Mouse (Mus musculus): ENCODE results near the gene Snap47. TPM values are rescaled to one million over a fixed set of nuclear protein-coding genes. Genes with fewer than 3 reads are reported as not detected.

The Snap47 gene
- polyA plus RNA-seq (2014; fragmentation: Nextera tagmentation; extraction: Ambion mirVana) = 124 and 142 TPM in 2 replicates

DNA sequence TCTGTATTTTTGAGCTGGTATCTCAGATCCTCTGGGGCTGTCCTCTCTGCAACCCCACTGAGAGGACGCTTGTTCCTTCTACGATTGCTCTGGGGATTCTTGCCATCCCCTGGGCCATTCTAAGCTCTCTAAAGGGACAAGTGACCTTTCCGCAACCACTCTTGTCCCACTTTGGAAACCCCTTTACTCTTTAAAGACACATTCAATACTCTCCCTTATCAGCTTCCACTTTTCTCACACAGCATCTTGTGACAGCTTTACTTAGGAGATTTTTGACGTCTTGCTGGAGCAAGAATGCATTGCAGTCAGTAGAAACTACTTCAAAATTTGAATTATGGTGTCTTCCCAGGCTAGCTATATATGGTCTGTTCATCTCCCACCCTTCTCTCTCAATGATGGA, at the start of gene Snap47:
Gene Snap47, minus strand, starts transcription at position 101 of the 400 bp plus-strand sequence.
- no peaks in the 10 kb centered on the region for H3K9me3 ChIP-seq (ENCODE audit: control insufficient read depth, low read length)
- H3K4me1 ChIP-seq (ENCODE audit: control insufficient read depth, insufficient read depth, low read length) = peaks cover 17% of the 10 kb centered on the region
- peak within 1 kb of the TSS; percentile 66 for H3K4me3 ChIP-seq (ENCODE audit: low read depth, low read length)
- ATAC-seq (ENCODE audit: low read depth) = no peak
- H3K36me3 ChIP-seq (ENCODE audit: control insufficient read depth, insufficient read depth, low read length) = peaks cover 37% of the 10 kb centered on the region
- no peak for DNase-seq (ENCODE audit: low spot score)
- H3K4me2 ChIP-seq (ENCODE audit: low read depth, low read length) = peak within 1 kb of the TSS; percentile 79
- peak within 1 kb of the TSS; percentile 75 for H3K9ac ChIP-seq (ENCODE audit: low read depth, low read length)
- WGBS = 79% methylated on average over 4 of the region's 4 CpGs
- peak within 1 kb of the TSS; percentile 67 for H3K27ac ChIP-seq (replicated peaks; ENCODE audit: low read depth, low read length)
- no peaks in the 10 kb centered on the region for H3K27me3 ChIP-seq (replicated peaks; ENCODE audit: control insufficient read depth, insufficient read depth, low read length)

DNA sequence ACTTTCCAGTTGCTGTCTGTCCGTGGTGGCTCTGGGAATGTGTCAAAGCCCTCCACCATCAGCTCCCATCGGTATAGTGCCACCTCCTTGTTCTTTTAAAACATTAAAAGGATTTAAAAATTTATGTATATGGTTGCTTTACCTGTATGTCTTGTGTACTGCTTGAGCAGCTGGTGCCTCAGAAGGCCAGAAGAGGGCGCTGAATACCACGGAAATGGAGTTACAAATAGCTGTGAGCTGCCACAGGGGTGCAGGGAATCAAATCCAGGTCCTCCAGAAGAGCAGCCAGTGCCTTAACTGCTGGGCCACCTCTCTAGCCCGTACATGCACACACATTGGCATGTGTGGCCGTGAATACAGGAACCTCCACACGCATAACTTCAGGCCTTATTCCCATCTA, 46.8 kb upstream of the Snap47 start:
- no peaks in the 10 kb centered on the region for H3K9me3 ChIP-seq (ENCODE audit: control insufficient read depth, low read length)
- peaks cover 100% of the 10 kb centered on the region for H3K36me3 ChIP-seq (ENCODE audit: control insufficient read depth, insufficient read depth, low read length)
- H3K27ac ChIP-seq (replicated peaks; ENCODE audit: low read depth, low read length) = no peak overlapping the region
- H3K4me2 ChIP-seq (ENCODE audit: low read depth, low read length) = no peak overlapping the region
- no peak for DNase-seq (ENCODE audit: low spot score)
- H3K4me1 ChIP-seq (ENCODE audit: control insufficient read depth, insufficient read depth, low read length) = no peaks in the 10 kb centered on the region
- 94% methylated on average over 7 of the region's 7 CpGs for WGBS
- H3K27me3 ChIP-seq (replicated peaks; ENCODE audit: control insufficient read depth, insufficient read depth, low read length) = no peaks in the 10 kb centered on the region
- no peak overlapping the region for H3K9ac ChIP-seq (ENCODE audit: low read depth, low read length)
- ATAC-seq (ENCODE audit: low read depth) = no peak
- H3K4me3 ChIP-seq (ENCODE audit: low read depth, low read length) = no peak overlapping the region

DNA sequence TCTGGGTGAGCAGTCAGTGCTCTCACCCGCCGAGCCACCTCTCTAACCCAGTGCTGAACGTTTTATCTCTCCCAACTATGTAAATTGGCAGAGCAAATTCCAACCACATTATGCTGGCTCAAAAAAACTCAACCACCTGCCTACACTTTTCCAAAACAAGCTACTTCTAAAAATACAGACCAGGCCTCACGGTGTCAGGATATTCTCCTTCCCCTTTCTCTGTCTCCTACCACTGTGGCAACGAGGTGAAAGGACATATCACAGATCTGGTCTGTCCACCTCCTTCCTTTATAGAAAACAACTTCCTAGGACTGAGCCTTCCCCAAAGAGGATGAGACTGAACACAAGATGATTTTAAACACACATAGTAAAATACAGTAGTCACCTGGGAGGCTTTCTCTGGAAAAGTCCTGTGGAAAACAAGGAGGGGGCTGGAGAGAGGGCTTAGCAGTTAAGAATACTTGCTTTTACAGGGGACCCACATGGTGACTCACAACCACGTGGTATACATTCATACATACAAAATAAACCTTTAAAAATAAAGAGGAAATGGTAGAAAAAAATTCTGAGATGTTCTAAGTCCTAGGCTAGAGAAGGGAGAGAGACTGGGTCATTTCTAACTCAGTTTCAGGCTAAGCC, 45.8 kb upstream of the Snap47 start:
- no peak for ATAC-seq (ENCODE audit: low read depth)
- Histone ChIP-seq H3K4me2 (ENCODE audit: low read depth, low read length) (no peak overlapping the region), H3K9me3 (ENCODE audit: control insufficient read depth, low read length) (no peaks in the 10 kb centered on the region), H3K4me1 (ENCODE audit: control insufficient read depth, insufficient read depth, low read length) (no peaks in the 10 kb centered on the region), H3K9ac (ENCODE audit: low read depth, low read length) (0 out of 2 replicates have a peak overlapping the region, but pooled peaks have one; percentile 1), H3K36me3 (ENCODE audit: control insufficient read depth, insufficient read depth, low read length) (peaks cover 100% of the 10 kb centered on the region), H3K27me3 (replicated peaks; ENCODE audit: control insufficient read depth, insufficient read depth, low read length) (no peaks in the 10 kb centered on the region), H3K4me3 (ENCODE audit: low read depth, low read length) (no peak overlapping the region), H3K27ac (replicated peaks; ENCODE audit: low read depth, low read length) (no peak overlapping the region)
- no peak for DNase-seq (ENCODE audit: low spot score)
- WGBS = 81% methylated on average over 6 of the region's 6 CpGs

DNA sequence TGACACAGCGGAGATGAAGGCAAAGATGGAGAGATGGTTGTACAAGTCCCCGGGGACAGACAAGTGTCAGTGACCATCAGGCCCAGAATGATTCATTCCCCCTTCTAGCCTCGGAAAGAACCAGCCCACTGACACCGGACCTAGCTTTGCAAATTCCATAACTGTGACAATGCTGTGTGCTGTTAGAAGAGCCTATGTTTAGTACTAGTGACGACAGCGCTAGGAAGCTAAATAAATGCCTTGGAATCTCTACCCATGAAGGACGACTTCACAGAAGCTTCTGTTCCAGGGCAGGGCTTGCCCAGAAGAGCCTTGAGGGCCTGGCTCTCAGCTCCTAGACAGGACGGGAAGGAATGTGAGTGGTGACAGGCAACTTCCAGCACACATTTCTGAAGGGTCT, 35.2 kb upstream of the Snap47 start:
- Histone ChIP-seq H3K27me3 (replicated peaks; ENCODE audit: control insufficient read depth, insufficient read depth, low read length) (no peaks in the 10 kb centered on the region), H3K9ac (ENCODE audit: low read depth, low read length) (no peak overlapping the region), H3K36me3 (ENCODE audit: control insufficient read depth, insufficient read depth, low read length) (peaks cover 59% of the 10 kb centered on the region), H3K9me3 (ENCODE audit: control insufficient read depth, low read length) (no peaks in the 10 kb centered on the region), H3K4me2 (ENCODE audit: low read depth, low read length) (no peak overlapping the region), H3K27ac (replicated peaks; ENCODE audit: low read depth, low read length) (no peak overlapping the region), H3K4me1 (ENCODE audit: control insufficient read depth, insufficient read depth, low read length) (no peaks in the 10 kb centered on the region), H3K4me3 (ENCODE audit: low read depth, low read length) (no peak overlapping the region)
- ATAC-seq (ENCODE audit: low read depth) (no peak), DNase-seq (ENCODE audit: low spot score) (no peak)
- WGBS = 79% methylated on average over 8 of the region's 8 CpGs

DNA sequence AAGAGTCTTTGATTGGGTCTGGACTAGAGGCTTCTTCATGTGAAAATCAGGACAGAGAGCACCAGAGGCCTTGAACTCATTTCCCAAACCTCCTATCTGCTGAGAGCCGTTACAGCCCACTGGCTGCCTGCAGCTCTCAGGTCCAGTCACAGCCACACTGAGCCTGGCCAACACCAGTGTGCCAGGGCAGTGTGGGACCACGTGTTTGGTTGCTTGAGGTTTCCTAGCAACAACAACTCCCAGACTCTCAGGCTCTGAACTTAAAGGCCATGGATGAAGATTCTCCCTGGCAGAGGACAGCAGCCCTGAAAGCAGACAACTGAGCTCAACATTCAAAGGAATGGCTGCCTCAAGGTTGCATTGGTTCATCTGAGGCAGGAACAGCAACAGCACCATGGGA, 34.7 kb upstream of the Snap47 start:
- Histone ChIP-seq H3K9me3 (ENCODE audit: control insufficient read depth, low read length) (no peaks in the 10 kb centered on the region), H3K4me1 (ENCODE audit: control insufficient read depth, insufficient read depth, low read length) (no peaks in the 10 kb centered on the region), H3K4me2 (ENCODE audit: low read depth, low read length) (no peak overlapping the region), H3K36me3 (ENCODE audit: control insufficient read depth, insufficient read depth, low read length) (peaks cover 53% of the 10 kb centered on the region), H3K27ac (replicated peaks; ENCODE audit: low read depth, low read length) (no peak overlapping the region), H3K27me3 (replicated peaks; ENCODE audit: control insufficient read depth, insufficient read depth, low read length) (no peaks in the 10 kb centered on the region), H3K4me3 (ENCODE audit: low read depth, low read length) (no peak overlapping the region), H3K9ac (ENCODE audit: low read depth, low read length) (no peak overlapping the region)
- ATAC-seq (ENCODE audit: low read depth) = no peak
- WGBS = 65% methylated on average over 2 of the region's 2 CpGs
- no peak for DNase-seq (ENCODE audit: low spot score)

DNA sequence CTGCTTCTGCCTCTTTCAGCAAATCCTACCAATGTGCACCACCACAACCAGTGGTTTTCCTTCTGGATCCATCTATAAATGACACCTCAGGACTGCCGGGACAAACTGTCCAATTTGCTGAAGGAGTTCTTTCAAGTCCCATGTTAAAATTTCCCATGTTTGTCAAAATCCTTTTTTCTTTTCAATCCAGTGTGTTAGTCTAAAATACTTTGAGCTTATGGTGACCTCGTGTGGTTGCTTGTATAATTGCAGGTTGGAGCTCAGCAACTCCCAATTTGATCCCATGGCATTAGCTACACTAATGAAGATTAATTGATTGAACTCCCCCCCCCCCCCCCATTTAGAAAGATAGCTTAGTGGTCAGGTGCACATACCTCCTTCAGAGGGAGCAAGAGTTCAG, 32.2 kb upstream of the Snap47 start:
- H3K4me3 ChIP-seq (ENCODE audit: low read depth, low read length) = no peak overlapping the region
- H3K27me3 ChIP-seq (replicated peaks; ENCODE audit: control insufficient read depth, insufficient read depth, low read length) = no peaks in the 10 kb centered on the region
- ATAC-seq (ENCODE audit: low read depth) (no peak), DNase-seq (ENCODE audit: low spot score) (peak; percentile 73)
- H3K27ac ChIP-seq (replicated peaks; ENCODE audit: low read depth, low read length) = no peak overlapping the region
- 12% methylated on average over 2 of the region's 2 CpGs for WGBS
- no peaks in the 10 kb centered on the region for H3K9me3 ChIP-seq (ENCODE audit: control insufficient read depth, low read length)
- H3K36me3 ChIP-seq (ENCODE audit: control insufficient read depth, insufficient read depth, low read length) = peaks cover 30% of the 10 kb centered on the region
- no peak overlapping the region for H3K9ac ChIP-seq (ENCODE audit: low read depth, low read length)
- no peak overlapping the region for H3K4me2 ChIP-seq (ENCODE audit: low read depth, low read length)
- H3K4me1 ChIP-seq (ENCODE audit: control insufficient read depth, insufficient read depth, low read length) = no peaks in the 10 kb centered on the region

DNA sequence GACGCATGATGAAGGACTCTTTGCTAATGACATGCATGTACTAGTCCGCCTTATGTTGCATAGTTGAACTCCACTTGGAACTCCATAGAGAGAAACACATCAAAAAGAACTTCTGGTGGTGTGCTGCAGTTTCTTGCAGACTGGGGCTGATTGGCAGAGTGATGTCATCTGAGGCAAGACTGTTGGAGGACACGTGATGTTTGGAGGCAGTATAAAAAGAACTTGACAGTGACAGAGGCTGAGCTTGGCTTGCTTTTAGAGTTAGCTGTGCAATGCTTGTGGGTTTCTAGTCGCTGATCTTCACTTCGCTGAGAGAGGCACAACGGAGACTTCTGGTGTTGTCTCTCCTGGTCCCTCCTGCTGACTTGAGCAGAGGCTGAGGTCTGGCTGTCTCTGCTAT, 26.3 kb upstream of the Snap47 start:
- no peak overlapping the region for H3K4me3 ChIP-seq (ENCODE audit: low read depth, low read length)
- ATAC-seq (ENCODE audit: low read depth) = no peak
- no peaks in the 10 kb centered on the region for H3K9me3 ChIP-seq (ENCODE audit: control insufficient read depth, low read length)
- H3K36me3 ChIP-seq (ENCODE audit: control insufficient read depth, insufficient read depth, low read length) = no peaks in the 10 kb centered on the region
- no peak overlapping the region for H3K9ac ChIP-seq (ENCODE audit: low read depth, low read length)
- no peaks in the 10 kb centered on the region for H3K27me3 ChIP-seq (replicated peaks; ENCODE audit: control insufficient read depth, insufficient read depth, low read length)
- DNase-seq (ENCODE audit: low spot score) = no peak
- no peaks in the 10 kb centered on the region for H3K4me1 ChIP-seq (ENCODE audit: control insufficient read depth, insufficient read depth, low read length)
- WGBS = 55% methylated on average over 6 of the region's 6 CpGs
- H3K27ac ChIP-seq (replicated peaks; ENCODE audit: low read depth, low read length) = no peak overlapping the region
- no peak overlapping the region for H3K4me2 ChIP-seq (ENCODE audit: low read depth, low read length)

DNA sequence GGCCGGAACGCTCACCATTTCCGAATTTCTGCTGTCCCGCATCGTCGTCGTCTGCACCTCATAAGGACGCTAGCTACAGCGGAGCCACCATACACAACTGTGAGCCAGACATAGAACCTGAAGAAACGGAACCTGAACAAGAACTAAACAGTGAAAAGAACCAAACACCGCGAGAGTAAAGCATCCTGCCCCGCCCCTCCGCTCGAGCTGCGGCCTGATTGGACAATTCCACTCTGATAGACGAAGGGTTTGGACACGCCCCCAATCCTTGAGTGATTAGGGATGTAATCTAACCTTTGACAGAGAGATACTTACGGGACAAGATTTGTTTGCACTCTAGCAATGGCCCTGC, 21.3 kb upstream of the Snap47 start, which contains the start of gene Zfp867:
Gene Zfp867, minus strand, starts transcription at position 149 of the 352 bp plus-strand sequence.
- H3K27ac ChIP-seq (replicated peaks; ENCODE audit: low read depth, low read length) = peak within 1 kb of the TSS; percentile 82
- peak within 1 kb of the TSS; percentile 94 for H3K9ac ChIP-seq (ENCODE audit: low read depth, low read length)
- DNase-seq (ENCODE audit: low spot score) = peak; percentile 94
- H3K4me3 ChIP-seq (ENCODE audit: low read depth, low read length) = peak within 1 kb of the TSS; percentile 77
- H3K9me3 ChIP-seq (ENCODE audit: control insufficient read depth, low read length) = no peaks in the 10 kb centered on the region
- H3K36me3 ChIP-seq (ENCODE audit: control insufficient read depth, insufficient read depth, low read length) = no peaks in the 10 kb centered on the region
- H3K4me1 ChIP-seq (ENCODE audit: control insufficient read depth, insufficient read depth, low read length) = peaks cover 7% of the 10 kb centered on the region
- peak within 1 kb of the TSS; percentile 73 for H3K4me2 ChIP-seq (ENCODE audit: low read depth, low read length)
- WGBS = under 1% methylated on average over 19 of the region's 19 CpGs
- no peaks in the 10 kb centered on the region for H3K27me3 ChIP-seq (replicated peaks; ENCODE audit: control insufficient read depth, insufficient read depth, low read length)
- ATAC-seq (ENCODE audit: low read depth) = peak; percentile 91

Measured in embryonic facial prominence, embryonic 14.5 days (tissue).